Mouse (Mus musculus) bone marrow, adult 2 months (tissue): ENCODE data around the gene AL731706.1.

Experiments used
- CTCF ChIP-seq: fragments of 200-500 bp; IDR thresholded peaks from 2 replicates; pipeline ENCODE4 v1.5.1; 2011; ENCODE audit warnings: low read length, control low read depth; ENCODE audit not compliant: control insufficient read depth, insufficient read depth
- POLR2A ChIP-seq: fragments of 200-500 bp; IDR thresholded peaks from 2 replicates; pipeline ENCODE4 v1.6.1; 2011; ENCODE audit warnings: low read depth, mild to moderate bottlenecking, control low read depth, low read length, borderline replicate concordance; ENCODE audit not compliant: control insufficient read depth

- TF ChIP-seq POLR2A: no peak
- no peak for TF ChIP-seq CTCF
Measured at GRCm38 (mm10) chr2:136914334-136914902, 23.2 kb upstream of the AL731706.1 start.
